Mouse (Mus musculus) spleen, adult 2 months (tissue): ENCODE results near the gene Spcs2. TPM values are rescaled to one million over a fixed set of nuclear protein-coding genes. Genes with fewer than 3 reads are reported as not detected.
"Not testable (repeated sequence)": the region's sequence is repeated elsewhere in the genome, so short reads cannot be mapped to it uniquely, and the experiment has no call there.

ENCODE experiments used
- DNase-seq, 2 experiments: peaks; one replicate each; pipeline versions ENCODE4 v3.0.0 to v3.0.0-alpha.2; 2012 to 2021; ENCODE audit warnings: low spot score in 2 of 2, low read depth in 1 of 2
- H3K27ac ChIP-seq: fragments of 200-500 bp; 2 replicates; pipeline ENCODE4 v1.5.1; 2012; ENCODE audit warnings: low read length, inconsistent platforms; ENCODE audit not compliant: insufficient read depth
- H3K27me3 ChIP-seq: fragments of 200-500 bp; 2 replicates; pipeline ENCODE4 v1.6.1; 2012; ENCODE audit warnings: mild to moderate bottlenecking, moderate library complexity, low read length, inconsistent platforms; ENCODE audit not compliant: control insufficient read depth, insufficient read depth
- H3K36me3 ChIP-seq: fragments of 200-500 bp; 2 replicates; pipeline ENCODE4 v1.6.1; 2012; ENCODE audit warnings: mild to moderate bottlenecking, low read length, inconsistent platforms; ENCODE audit not compliant: control insufficient read depth, insufficient read depth
- H3K4me1 ChIP-seq: fragments of 200-500 bp; 2 replicates; pipeline ENCODE4 v1.6.1; 2011; ENCODE audit warnings: inconsistent platforms; ENCODE audit not compliant: control insufficient read depth, insufficient read depth, insufficient read length
- H3K4me3 ChIP-seq: fragments of 200-500 bp; 2 replicates; pipeline ENCODE4 v1.5.1; 2011; ENCODE audit warnings: mild to moderate bottlenecking, inconsistent platforms; ENCODE audit not compliant: insufficient read depth, insufficient read length; ENCODE audit errors: extremely low read depth
- CTCF ChIP-seq: fragments of 200-500 bp; IDR thresholded peaks from 2 replicates; pipeline ENCODE4 v1.5.1; 2011; ENCODE audit warnings: mild to moderate bottlenecking, inconsistent platforms; ENCODE audit not compliant: insufficient read depth, insufficient read length, insufficient replicate concordance; ENCODE audit errors: extremely low read depth
- POLR2A ChIP-seq: fragments of 200-500 bp; IDR thresholded peaks from 2 replicates; pipeline ENCODE4 v1.6.1; 2011; ENCODE audit warnings: low read depth, low read length, inconsistent platforms
- WGBS: fragments of 180-500 bp; shearing (Covaris S2); methylation state at CpG from one replicate; pipeline ENCODE4 v1.1.7; 2018; 5-methylcytosine and 5-hydroxymethylcytosine counted together
- polyA plus RNA-seq: library from polyadenylated mRNA; depleted of rRNA; stranded (reverse); fragments of >200 nt; gene quantifications from 2 replicates; pipeline ENCODE4 v1.2.3, GENCODE M21; 2012

Spcs2 gene
- polyA plus RNA-seq, 1 experiment = 17.7 TPM

GRCm38 (mm10) chr7:99811661-99812060, 51.6 kb downstream of the Spcs2 start:
- WGBS = 97% methylated on average over 4 of the region's 4 CpGs
- H3K4me1 ChIP-seq = no peaks in the 10 kb centered on the region
- TF ChIP-seq CTCF (no peak), POLR2A (no peak)
- no peaks in the 10 kb centered on the region for H3K36me3 ChIP-seq
- no peak overlapping the region for H3K4me3 ChIP-seq
- H3K27ac ChIP-seq = no peak overlapping the region
- DNase-seq = no peak
- no peaks in the 10 kb centered on the region for H3K27me3 ChIP-seq

GRCm38 (mm10) chr7:99810814-99811213, 52.4 kb downstream of the Spcs2 start:
- no peak for DNase-seq
- no peaks in the 10 kb centered on the region for H3K27me3 ChIP-seq
- TF ChIP-seq POLR2A = no peak
- no peak for TF ChIP-seq CTCF
- no peaks in the 10 kb centered on the region for H3K4me1 ChIP-seq
- H3K36me3 ChIP-seq = no peaks in the 10 kb centered on the region
- 85% methylated on average over 2 of the region's 2 CpGs for WGBS
- H3K4me3 ChIP-seq = no peak overlapping the region
- no peak overlapping the region for H3K27ac ChIP-seq

GRCm38 (mm10) chr7:99807043-99807442, 56.2 kb downstream of the Spcs2 start:
- H3K4me3 ChIP-seq, H3K27me3 ChIP-seq, H3K36me3 ChIP-seq, DNase-seq, H3K27ac ChIP-seq, H3K4me1 ChIP-seq: not testable (repeated sequence)
- 76% methylated on average over 7 of the region's 7 CpGs for WGBS

DNA sequence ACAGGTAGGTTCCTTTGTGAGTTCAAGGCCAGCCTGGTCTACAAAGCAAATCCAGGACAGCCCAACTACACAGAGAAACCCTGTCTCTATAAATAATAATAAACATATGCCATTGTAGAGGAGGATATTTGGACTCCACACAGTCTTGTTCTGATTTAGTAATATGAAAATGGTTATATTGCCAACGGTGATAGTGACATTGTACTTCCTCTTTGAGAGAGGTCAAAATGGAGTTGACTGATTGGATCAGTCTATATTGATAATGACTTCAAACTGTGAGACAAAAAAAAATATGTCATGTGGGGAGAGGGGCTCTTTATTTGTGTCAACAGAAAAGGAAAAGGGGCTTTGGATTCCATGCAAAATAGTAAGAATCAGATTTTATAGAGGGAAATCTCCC, 57.9 kb downstream of the Spcs2 start:
- DNase-seq = no peak
- Histone ChIP-seq H3K27me3 (no peaks in the 10 kb centered on the region), H3K4me3 (no peak overlapping the region), H3K27ac (no peak overlapping the region), H3K4me1 (no peaks in the 10 kb centered on the region), H3K36me3 (no peaks in the 10 kb centered on the region)
- TF ChIP-seq POLR2A (no peak), CTCF (no peak)
- WGBS = 30% methylated on average over 1 of the region's 1 CpGs

- 82% methylated on average over 3 of the region's 3 CpGs for WGBS
- not testable (repeated sequence) for H3K27ac ChIP-seq, H3K4me3 ChIP-seq
Measured at GRCm38 (mm10) chr7:99804033-99804432, 59.2 kb downstream of the Spcs2 start.

DNA sequence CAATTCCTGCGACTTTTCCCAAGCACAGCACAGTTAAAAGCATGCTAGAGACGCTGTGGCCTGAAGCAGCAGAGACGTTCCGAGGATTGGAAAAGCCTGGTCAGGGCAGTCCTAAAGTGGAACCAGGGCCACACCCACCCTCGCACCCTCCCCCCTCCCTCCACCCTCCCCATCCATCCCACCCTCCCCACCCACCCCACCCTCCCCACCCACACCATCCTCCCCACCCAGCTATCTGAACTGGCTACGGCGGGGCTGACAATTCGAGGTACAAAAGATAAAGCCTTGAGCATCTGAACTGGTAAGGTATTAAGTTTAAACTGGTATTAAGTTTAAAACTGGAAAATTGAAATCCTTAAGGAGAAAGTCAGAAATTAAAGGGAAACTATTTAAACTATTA, 59.7 kb downstream of the Spcs2 start:
- Histone ChIP-seq H3K27ac (no peak overlapping the region), H3K4me1 (no peaks in the 10 kb centered on the region), H3K36me3 (no peaks in the 10 kb centered on the region), H3K27me3 (no peaks in the 10 kb centered on the region), H3K4me3 (no peak overlapping the region)
- WGBS = 65% methylated on average over 8 of the region's 8 CpGs
- no peak for DNase-seq
- TF ChIP-seq CTCF (no peak), POLR2A (no peak)

More at GRCm38 (mm10) chr7:99804033-99804432, 59.2 kb downstream of the Spcs2 start:
- not testable (repeated sequence) for DNase-seq, H3K4me1 ChIP-seq, H3K27me3 ChIP-seq, H3K36me3 ChIP-seq

DNA sequence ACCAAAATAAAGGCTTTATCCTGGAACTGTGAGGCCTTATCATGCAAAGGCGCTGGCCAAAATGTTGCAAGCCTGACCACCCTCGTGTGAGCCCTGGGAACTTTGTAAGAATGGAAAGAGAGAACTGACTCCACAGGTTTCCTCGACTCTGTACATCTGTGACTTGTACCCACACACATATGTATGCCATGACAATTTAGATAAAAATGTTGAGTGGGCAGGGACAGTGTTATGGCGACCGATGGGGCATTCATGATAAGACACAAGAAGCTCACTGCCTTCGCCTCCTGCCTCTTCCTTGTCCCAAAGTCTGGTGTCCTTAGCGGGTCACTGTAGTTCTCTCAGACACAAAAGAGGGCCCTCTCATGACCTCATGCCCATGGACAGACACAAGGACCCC, 64.1 kb downstream of the Spcs2 start:
- Histone ChIP-seq H3K27ac (no peak overlapping the region), H3K4me1 (peaks cover 9% of the 10 kb centered on the region; the same call in 1 of the 2 replicates), H3K4me3 (no peak overlapping the region), H3K27me3 (no peaks in the 10 kb centered on the region), H3K36me3 (no peaks in the 10 kb centered on the region)
- DNase-seq = no peak
- WGBS = 79% methylated on average over 7 of the region's 7 CpGs
- TF ChIP-seq CTCF = no peak
- no peak for TF ChIP-seq POLR2A
